Mouse (Mus musculus) liver, embryonic 16.5 days (tissue): ENCODE measurements around the gene Acsl6. TPM values are rescaled to one million over a fixed set of nuclear protein-coding genes. Genes with fewer than 3 reads are reported as not detected.
A peak's percentile ranks its signal among the peaks of the same experiment; 100 is the strongest.

ENCODE experiments used
- ATAC-seq: fragments of 200-750 bp; cut with Nextera tagmentation; 2 replicates; pipeline ENCODE4 v1.8.0; 2017; ENCODE audit warnings: low read depth, mild to moderate bottlenecking, moderate number of reproducible peaks, moderate library complexity
- H3K27ac ChIP-seq: fragments of 300-500 bp; sonication (generic); 2 replicates; pipeline ENCODE4 v1.5.1; 2014; ENCODE audit warnings: mild to moderate bottlenecking, low read length
- H3K27me3 ChIP-seq: fragments of 300-500 bp; sonication (generic); 2 replicates; pipeline ENCODE4 v1.6.1; 2014; ENCODE audit warnings: low read depth, low read length, mixed read lengths; ENCODE audit not compliant: control insufficient read depth, insufficient read depth
- H3K36me3 ChIP-seq: fragments of 300-500 bp; sonication (generic); 2 replicates; pipeline ENCODE4 v1.6.1; 2014; ENCODE audit warnings: mild to moderate bottlenecking; ENCODE audit not compliant: control insufficient read depth, insufficient read depth
- H3K4me1 ChIP-seq: fragments of 300-500 bp; sonication (generic); 2 replicates; pipeline ENCODE4 v1.6.1; 2014; ENCODE audit warnings: low read depth, low read length, mixed read lengths; ENCODE audit not compliant: control insufficient read depth
- H3K4me2 ChIP-seq: fragments of 300-500 bp; sonication (generic); 2 replicates; pipeline ENCODE4 v1.6.1; 2014; ENCODE audit warnings: low read depth, low read length, mixed read lengths
- H3K4me3 ChIP-seq: fragments of 300-500 bp; sonication (generic); 2 replicates; pipeline ENCODE4 v1.5.1; 2014; ENCODE audit warnings: low read depth, mild to moderate bottlenecking, low read length
- H3K9ac ChIP-seq: fragments of 300-500 bp; sonication (generic); 2 replicates; pipeline ENCODE4 v1.6.1; 2014; ENCODE audit warnings: low read depth, low read length
- H3K9me3 ChIP-seq: fragments of 300-500 bp; sonication (generic); replicated peaks from 2 replicates; pipeline ENCODE4 v1.6.1; 2016; ENCODE audit warnings: low read length; ENCODE audit not compliant: control insufficient read depth
- WGBS: fragments of 180-500 bp; shearing (Covaris S2); extraction: QIAGEN DNeasy Blood & Tissue Kit; methylation state at CpG from one replicate; pipeline ENCODE4 v1.1.7; 2014; ENCODE audit not compliant: insufficient replicate concordance; 5-methylcytosine and 5-hydroxymethylcytosine counted together
- polyA plus RNA-seq: library from polyadenylated mRNA; unstranded; fragments of >200 nt; fragmentation: Nextera tagmentation; extraction: Ambion mirVana; gene quantifications from 2 replicates; pipeline ENCODE4 v1.2.1, GENCODE M21; 2015

Acsl6 gene
- polyA plus RNA-seq, 1 experiment from 2014 or later: 0.42 TPM

DNA sequence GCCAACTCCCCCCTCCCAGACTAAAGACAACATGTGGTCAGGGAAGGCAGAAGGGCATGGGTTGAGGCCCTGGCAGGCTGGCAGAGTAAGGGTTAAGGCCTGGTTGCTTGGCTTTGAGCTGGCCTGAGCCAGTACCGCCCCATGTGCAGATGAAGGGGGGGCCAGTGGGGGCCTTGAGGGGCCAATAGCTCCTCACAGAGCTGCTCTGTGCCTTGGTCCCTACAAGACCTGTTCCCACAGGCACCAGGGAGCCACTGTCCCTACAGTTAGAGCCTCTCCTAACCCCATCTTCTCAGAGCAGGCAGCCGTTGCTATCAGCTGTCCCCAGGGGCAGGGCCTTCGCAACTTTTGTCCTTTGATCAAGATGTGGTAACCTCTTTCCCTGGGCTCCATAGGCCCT is 11.1 kb downstream of the Acsl6 start:
- H3K9ac ChIP-seq: no peak overlapping the region
- peak; percentile 66 for ATAC-seq
- H3K36me3 ChIP-seq: no peaks in the 10 kb centered on the region
- H3K4me2 ChIP-seq: no peak overlapping the region
- WGBS: 5% methylated on average over 3 of the region's 3 CpGs
- no peaks in the 10 kb centered on the region for H3K27me3 ChIP-seq
- H3K27ac ChIP-seq: 0 out of 2 replicates have a peak overlapping the region, but pooled peaks have one; percentile 10
- no peak overlapping the region for H3K4me3 ChIP-seq
- no peaks in the 10 kb centered on the region; the same call in none of the 2 replicates for H3K4me1 ChIP-seq
- no peaks in the 10 kb centered on the region for H3K9me3 ChIP-seq

- no peak overlapping the region for H3K9ac ChIP-seq
- 52% methylated on average over 5 of the region's 5 CpGs for WGBS
- H3K36me3 ChIP-seq: no peaks in the 10 kb centered on the region
- H3K27ac ChIP-seq: no peak overlapping the region
- no peak for ATAC-seq
- no peak overlapping the region for H3K4me3 ChIP-seq
- no peaks in the 10 kb centered on the region; the same call in none of the 2 replicates for H3K4me1 ChIP-seq
- H3K4me2 ChIP-seq: no peak overlapping the region
- no peaks in the 10 kb centered on the region for H3K9me3 ChIP-seq
- H3K27me3 ChIP-seq: no peaks in the 10 kb centered on the region
These were observed 11.7 kb downstream of the Acsl6 start for GRCm38 (mm10) chr11:54315336-54315735.

GRCm38 (mm10) chr11:54317361-54317760 is 13.8 kb downstream of the Acsl6 start:
- Histone ChIP-seq H3K4me2 (no peak overlapping the region), H3K4me1 (no peaks in the 10 kb centered on the region; the same call in none of the 2 replicates), H3K9me3 (no peaks in the 10 kb centered on the region), H3K27me3 (no peaks in the 10 kb centered on the region), H3K4me3 (no peak overlapping the region), H3K36me3 (no peaks in the 10 kb centered on the region), H3K9ac (no peak overlapping the region), H3K27ac (no peak overlapping the region)
- no peak for ATAC-seq
- whole genome bisulfite sequencing: 71% methylated on average over 8 of the region's 8 CpGs

- Histone ChIP-seq H3K27me3 (no peaks in the 10 kb centered on the region), H3K4me1 (no peaks in the 10 kb centered on the region; the same call in none of the 2 replicates), H3K9me3 (no peaks in the 10 kb centered on the region), H3K4me2 (no peak overlapping the region), H3K36me3 (no peaks in the 10 kb centered on the region), H3K4me3 (no peak overlapping the region), H3K27ac (no peak overlapping the region), H3K9ac (no peak overlapping the region)
- 63% methylated on average over 3 of the region's 3 CpGs for WGBS
- ATAC-seq: no peak
These were observed 14.2 kb downstream of the Acsl6 start for GRCm38 (mm10) chr11:54317795-54318194.

DNA sequence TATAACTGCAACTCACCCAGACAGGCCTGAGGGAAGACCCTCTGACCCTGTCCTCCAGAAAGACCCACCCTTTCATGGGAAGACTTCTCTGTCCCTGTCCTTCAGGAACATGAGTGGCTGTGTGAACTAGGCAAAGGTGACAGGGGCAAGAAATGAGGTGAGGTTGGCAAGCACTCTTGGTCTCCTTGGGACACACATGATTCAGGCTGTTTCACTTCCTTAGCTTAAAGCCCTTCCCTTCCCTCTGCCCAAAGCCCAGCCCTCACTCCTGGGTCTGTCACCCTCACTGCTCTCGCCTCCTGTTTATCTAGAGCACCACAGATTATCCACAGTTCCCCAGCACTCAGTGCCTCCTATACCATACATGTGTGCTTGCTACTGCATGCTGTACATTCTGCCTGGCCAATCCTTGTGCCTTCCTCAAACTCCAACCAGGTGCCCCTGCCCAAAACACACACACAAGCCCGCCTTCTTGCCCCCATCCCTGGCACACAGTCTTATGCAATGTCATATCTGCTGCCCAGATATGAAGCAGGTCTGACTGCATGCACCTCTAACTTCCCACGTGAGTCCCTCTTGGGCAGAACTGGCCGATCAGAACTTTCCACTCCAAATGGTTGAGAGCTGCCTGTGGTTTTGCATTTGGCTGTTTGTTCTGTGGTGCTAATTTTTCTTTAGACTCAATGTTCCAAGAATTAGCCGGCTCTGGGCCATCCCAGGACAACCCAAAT is 18.4 kb downstream of the Acsl6 start:
- Histone ChIP-seq H3K9ac (no peak overlapping the region), H3K36me3 (no peaks in the 10 kb centered on the region), H3K4me1 (no peaks in the 10 kb centered on the region), H3K27me3 (no peaks in the 10 kb centered on the region), H3K9me3 (no peaks in the 10 kb centered on the region), H3K4me3 (no peak overlapping the region), H3K4me2 (no peak overlapping the region), H3K27ac (no peak overlapping the region)
- ATAC-seq: no peak
- WGBS: 42% methylated on average over 5 of the region's 5 CpGs

DNA sequence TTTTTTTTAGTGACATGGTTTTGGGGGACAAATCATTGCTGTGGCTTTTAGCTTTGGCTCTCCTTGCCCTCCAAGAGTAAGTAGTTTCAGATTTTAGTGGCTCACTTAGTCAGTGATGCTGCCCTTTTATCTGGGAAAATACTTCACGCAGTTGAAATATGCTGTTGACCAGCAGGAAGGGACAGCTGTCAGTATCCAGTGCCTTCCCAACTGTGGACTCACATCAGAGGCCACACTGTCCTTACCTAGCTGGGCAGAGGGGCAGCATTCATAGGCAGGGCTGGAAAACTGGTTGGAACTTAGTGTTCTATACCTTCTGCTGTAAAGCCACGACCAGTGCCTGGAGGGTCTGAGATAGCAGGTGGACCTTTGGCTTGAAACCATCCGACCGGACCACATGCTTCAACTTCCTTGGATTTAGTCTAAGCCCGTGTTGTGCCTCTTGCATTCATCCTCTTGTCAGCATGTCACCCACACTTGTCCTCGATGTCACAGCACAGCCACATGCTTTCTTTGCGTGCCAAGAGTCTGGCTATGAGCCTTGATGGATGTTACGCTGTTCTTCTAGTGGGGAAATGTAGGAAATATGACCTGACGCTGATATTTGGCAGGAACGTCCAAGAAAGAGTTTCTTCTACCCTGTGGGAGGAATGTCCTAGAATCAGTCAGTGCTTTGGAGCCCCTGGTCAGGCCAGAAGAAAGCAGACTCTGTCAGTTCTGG is 28.0 kb downstream of the Acsl6 start:
- Histone ChIP-seq H3K27me3 (no peaks in the 10 kb centered on the region), H3K27ac (no peak overlapping the region), H3K4me3 (no peak overlapping the region), H3K4me1 (no peaks in the 10 kb centered on the region), H3K36me3 (no peaks in the 10 kb centered on the region), H3K9me3 (no peaks in the 10 kb centered on the region), H3K4me2 (no peak overlapping the region), H3K9ac (no peak overlapping the region)
- ATAC-seq: no peak
- WGBS: 61% methylated on average over 10 of the region's 10 CpGs

GRCm38 (mm10) chr11:54336165-54336707 is 32.6 kb downstream of the Acsl6 start:
- no peaks in the 10 kb centered on the region for H3K9me3 ChIP-seq
- H3K4me2 ChIP-seq: no peak overlapping the region
- H3K27me3 ChIP-seq: no peaks in the 10 kb centered on the region
- no peaks in the 10 kb centered on the region for H3K36me3 ChIP-seq
- H3K4me1 ChIP-seq: no peaks in the 10 kb centered on the region
- H3K4me3 ChIP-seq: no peak overlapping the region
- H3K27ac ChIP-seq: no peak overlapping the region
- ATAC-seq: no peak
- 17% methylated on average over 13 of the region's 13 CpGs for WGBS
- H3K9ac ChIP-seq: no peak overlapping the region

- Histone ChIP-seq H3K9ac (no peak overlapping the region), H3K9me3 (no peaks in the 10 kb centered on the region), H3K36me3 (no peaks in the 10 kb centered on the region), H3K4me1 (no peaks in the 10 kb centered on the region), H3K4me3 (no peak overlapping the region), H3K4me2 (no peak overlapping the region), H3K27ac (no peak overlapping the region), H3K27me3 (no peaks in the 10 kb centered on the region)
- ATAC-seq: no peak
- 36% methylated on average over 4 of the region's 4 CpGs for WGBS
These were observed 40.1 kb downstream of the Acsl6 start for GRCm38 (mm10) chr11:54343703-54344102.

GRCm38 (mm10) chr11:54351704-54352103 is 48.1 kb downstream of the Acsl6 start:
- 32% methylated on average over 5 of the region's 5 CpGs for WGBS
- H3K9ac ChIP-seq: no peak overlapping the region
- no peak for ATAC-seq
- H3K27ac ChIP-seq: no peak overlapping the region
- H3K4me3 ChIP-seq: no peak overlapping the region
- no peaks in the 10 kb centered on the region for H3K4me1 ChIP-seq
- no peaks in the 10 kb centered on the region for H3K9me3 ChIP-seq
- H3K27me3 ChIP-seq: no peaks in the 10 kb centered on the region
- no peaks in the 10 kb centered on the region for H3K36me3 ChIP-seq
- H3K4me2 ChIP-seq: no peak overlapping the region
